Mouse (Mus musculus): Measurements from ENCODE around the gene Tmem54. TPM values are rescaled to one million over a fixed set of nuclear protein-coding genes. Genes with fewer than 3 reads are reported as not detected.

The Tmem54 gene
- total and polyA plus RNA-seq, 3 experiments, result 0.23 TPM; not detected in 2

- Histone ChIP-seq H3K79me2 (replicated peaks; ENCODE audit: control insufficient read depth, insufficient read depth, low read length) (no peaks in the 10 kb centered on the region), H3K9ac (ENCODE audit: low read depth, low read length) (no peak overlapping the region), H3K36me3 (ENCODE audit: control insufficient read depth, insufficient read depth, low read length) (no peaks in the 10 kb centered on the region), H3K27ac (no peak overlapping the region), H3K4me3 (no peak overlapping the region), H3K4me1 (ENCODE audit: control insufficient read depth, insufficient read depth, low read length) (no peaks in the 10 kb centered on the region), H3K27me3 (ENCODE audit: control insufficient read depth, insufficient read depth, low read length) (peaks cover 9% of the 10 kb centered on the region)
- WGBS, result 27% methylated on average over 9 of the region's 9 CpGs
- intact Hi-C loops (cut with DNase I), result no loop called here
- DNase-seq, result no peak
- no peak for TF ChIP-seq CTCF (IDR thresholded peaks at IDR 0.05)
- no peak for TF ChIP-seq POLR2A (IDR thresholded peaks at IDR 0.05; ENCODE audit: insufficient read depth, low read depth, low read length)
- TF ChIP-seq EP300 (IDR thresholded peaks at IDR 0.05; ENCODE audit: insufficient read depth, low read depth, low read length), result no peak
Measured at GRCm38 (mm10) chr4:129106073-129106472, 725 bp downstream of the Tmem54 start.

GRCm38 (mm10) chr4:129107348-129107899 is 2.1 kb downstream of the Tmem54 start:
- intact Hi-C loops (cut with DNase I), result no loop called here
- WGBS, result 58% methylated on average over 10 of the region's 10 CpGs
- no peak overlapping the region for H3K4me3 ChIP-seq
- no peak for DNase-seq
- H3K79me2 ChIP-seq (replicated peaks; ENCODE audit: control insufficient read depth, insufficient read depth, low read length), result no peaks in the 10 kb centered on the region
- TF ChIP-seq CTCF (IDR thresholded peaks at IDR 0.05), result no peak
- no peak for TF ChIP-seq POLR2A (IDR thresholded peaks at IDR 0.05; ENCODE audit: insufficient read depth, low read depth, low read length)
- no peak for TF ChIP-seq EP300 (IDR thresholded peaks at IDR 0.05; ENCODE audit: insufficient read depth, low read depth, low read length)
- no peak overlapping the region for H3K9ac ChIP-seq (ENCODE audit: low read depth, low read length)
- H3K36me3 ChIP-seq (ENCODE audit: control insufficient read depth, insufficient read depth, low read length), result no peaks in the 10 kb centered on the region
- peaks cover 11% of the 10 kb centered on the region for H3K27me3 ChIP-seq (ENCODE audit: control insufficient read depth, insufficient read depth, low read length)
- H3K4me1 ChIP-seq (ENCODE audit: control insufficient read depth, insufficient read depth, low read length), result no peaks in the 10 kb centered on the region
- H3K27ac ChIP-seq, result no peak overlapping the region

GRCm38 (mm10) chr4:129108624-129109023 is 3.3 kb downstream of the Tmem54 start:
- intact Hi-C loops (cut with DNase I), result no loop called here

GRCm38 (mm10) chr4:129110804-129111203 is 5.5 kb downstream of the Tmem54 start:
- no peaks in the 10 kb centered on the region for H3K4me1 ChIP-seq (ENCODE audit: control insufficient read depth, insufficient read depth, low read length)
- no peak overlapping the region for H3K27ac ChIP-seq
- H3K9ac ChIP-seq (ENCODE audit: low read depth, low read length), result no peak overlapping the region
- H3K79me2 ChIP-seq (replicated peaks; ENCODE audit: control insufficient read depth, insufficient read depth, low read length), result no peaks in the 10 kb centered on the region
- intact Hi-C loops (cut with DNase I), result no loop called here
- TF ChIP-seq EP300 (IDR thresholded peaks at IDR 0.05; ENCODE audit: insufficient read depth, low read depth, low read length) (no peak), CTCF (IDR thresholded peaks at IDR 0.05) (no peak), POLR2A (IDR thresholded peaks at IDR 0.05; ENCODE audit: insufficient read depth, low read depth, low read length) (no peak)
- H3K27me3 ChIP-seq (ENCODE audit: control insufficient read depth, insufficient read depth, low read length), result peaks cover 6% of the 10 kb centered on the region; the same call in 1 of the 2 replicates
- no peak for DNase-seq
- no peak overlapping the region for H3K4me3 ChIP-seq
- WGBS, result 88% methylated on average over 6 of the region's 6 CpGs
- H3K36me3 ChIP-seq (ENCODE audit: control insufficient read depth, insufficient read depth, low read length), result no peaks in the 10 kb centered on the region

More at GRCm38 (mm10) chr4:129108624-129109023, 3.3 kb downstream of the Tmem54 start:
- DNase-seq, result no peak
- no peak for TF ChIP-seq POLR2A (IDR thresholded peaks at IDR 0.05; ENCODE audit: insufficient read depth, low read depth, low read length)
- no peak for TF ChIP-seq CTCF (IDR thresholded peaks at IDR 0.05)
- TF ChIP-seq EP300 (IDR thresholded peaks at IDR 0.05; ENCODE audit: insufficient read depth, low read depth, low read length), result no peak
- H3K79me2 ChIP-seq (replicated peaks; ENCODE audit: control insufficient read depth, insufficient read depth, low read length), result no peaks in the 10 kb centered on the region
- H3K4me3 ChIP-seq, result no peak overlapping the region
- H3K27ac ChIP-seq, result no peak overlapping the region
- no peaks in the 10 kb centered on the region for H3K4me1 ChIP-seq (ENCODE audit: control insufficient read depth, insufficient read depth, low read length)
- WGBS, result 74% methylated on average over 7 of the region's 7 CpGs
- H3K9ac ChIP-seq (ENCODE audit: low read depth, low read length), result no peak overlapping the region
- peaks cover 12% of the 10 kb centered on the region for H3K27me3 ChIP-seq (ENCODE audit: control insufficient read depth, insufficient read depth, low read length)
- H3K36me3 ChIP-seq (ENCODE audit: control insufficient read depth, insufficient read depth, low read length), result no peaks in the 10 kb centered on the region

GRCm38 (mm10) chr4:129111350-129111749 is 6.0 kb downstream of the Tmem54 start:
- no peak for DNase-seq
- intact Hi-C loops (cut with DNase I), result no loop called here
- no peaks in the 10 kb centered on the region for H3K36me3 ChIP-seq (ENCODE audit: control insufficient read depth, insufficient read depth, low read length)
- 57% methylated on average over 11 of the region's 11 CpGs for WGBS
- no peak overlapping the region for H3K27ac ChIP-seq
- H3K4me1 ChIP-seq (ENCODE audit: control insufficient read depth, insufficient read depth, low read length), result no peaks in the 10 kb centered on the region
- H3K27me3 ChIP-seq (ENCODE audit: control insufficient read depth, insufficient read depth, low read length), result peaks cover 3% of the 10 kb centered on the region; the same call in 1 of the 2 replicates
- no peak overlapping the region for H3K9ac ChIP-seq (ENCODE audit: low read depth, low read length)
- TF ChIP-seq CTCF (IDR thresholded peaks at IDR 0.05), result 0 out of 2 replicates have a peak, but pooled peaks have one; percentile 9
- no peak for TF ChIP-seq POLR2A (IDR thresholded peaks at IDR 0.05; ENCODE audit: insufficient read depth, low read depth, low read length)
- no peak overlapping the region for H3K4me3 ChIP-seq
- H3K79me2 ChIP-seq (replicated peaks; ENCODE audit: control insufficient read depth, insufficient read depth, low read length), result no peaks in the 10 kb centered on the region

- H3K27ac ChIP-seq, result no peak overlapping the region
- H3K9ac ChIP-seq (ENCODE audit: low read depth, low read length), result no peak overlapping the region
- H3K4me1 ChIP-seq (ENCODE audit: control insufficient read depth, insufficient read depth, low read length), result no peaks in the 10 kb centered on the region
- WGBS, result 54% methylated on average over 13 of the region's 13 CpGs
- intact Hi-C loops (cut with DNase I), result no loop called here
- peaks cover 3% of the 10 kb centered on the region; the same call in 1 of the 2 replicates for H3K27me3 ChIP-seq (ENCODE audit: control insufficient read depth, insufficient read depth, low read length)
- no peak for DNase-seq
- H3K4me3 ChIP-seq, result no peak overlapping the region
- no peaks in the 10 kb centered on the region for H3K79me2 ChIP-seq (replicated peaks; ENCODE audit: control insufficient read depth, insufficient read depth, low read length)
- TF ChIP-seq CTCF (IDR thresholded peaks at IDR 0.05), result no peak
- no peak for TF ChIP-seq POLR2A (IDR thresholded peaks at IDR 0.05; ENCODE audit: insufficient read depth, low read depth, low read length)
- TF ChIP-seq EP300 (IDR thresholded peaks at IDR 0.05; ENCODE audit: insufficient read depth, low read depth, low read length), result no peak
- H3K36me3 ChIP-seq (ENCODE audit: control insufficient read depth, insufficient read depth, low read length), result no peaks in the 10 kb centered on the region
Measured at GRCm38 (mm10) chr4:129112231-129112630, 6.9 kb downstream of the Tmem54 start.
